Mouse (Mus musculus) cerebellum, adult 11 months (tissue): ENCODE measurements around the gene Gm826.
A peak's percentile ranks its signal among the peaks of the same experiment; 100 is the strongest.

Experiments
- DNase-seq: peaks from one replicate; pipeline ENCODE4 v3.0.0; 2022

Gene Gm826

GRCm38 (mm10) chr2:160334111-160334661 lies at the start of gene Gm826:
Gene Gm826 (minus strand): TSS chr2:160334162.
- DNase-seq, result no peak

- no peak for DNase-seq
Measured at GRCm38 (mm10) chr2:160383418-160383817, 49.5 kb upstream of the Gm826 start.

- no peak for DNase-seq
Measured at GRCm38 (mm10) chr2:160378271-160378670, 44.3 kb upstream of the Gm826 start.

GRCm38 (mm10) chr2:160376236-160376635 lies 42.3 kb upstream of the Gm826 start:
- DNase-seq, result no peak

GRCm38 (mm10) chr2:160369653-160370420 lies 35.9 kb upstream of the Gm826 start:
- no peak for DNase-seq

GRCm38 (mm10) chr2:160368422-160369357 lies 34.7 kb upstream of the Gm826 start:
- DNase-seq, result no peak

- DNase-seq, result peak; percentile 25
Measured at GRCm38 (mm10) chr2:160367448-160368208, 33.7 kb upstream of the Gm826 start.

- peak; percentile 26 for DNase-seq
Measured at GRCm38 (mm10) chr2:160366980-160367338, 33.0 kb upstream of the Gm826 start, which contains the start of gene Mafb. Gene Mafb (minus strand): TSS chr2:160367065.

- DNase-seq, result no peak
Measured at GRCm38 (mm10) chr2:160366111-160366979, 32.4 kb upstream of the Gm826 start.

- DNase-seq, result no peak
Measured at GRCm38 (mm10) chr2:160365107-160365911, 31.3 kb upstream of the Gm826 start.

- no peak for DNase-seq
Measured at GRCm38 (mm10) chr2:160364666-160365065, 30.7 kb upstream of the Gm826 start.

GRCm38 (mm10) chr2:160364128-160364650 lies 30.2 kb upstream of the Gm826 start:
- no peak for DNase-seq

GRCm38 (mm10) chr2:160363201-160363600 lies 29.2 kb upstream of the Gm826 start:
- DNase-seq, result no peak

GRCm38 (mm10) chr2:160361442-160362121 lies 27.6 kb upstream of the Gm826 start:
- DNase-seq, result no peak

GRCm38 (mm10) chr2:160360234-160360874 lies 26.4 kb upstream of the Gm826 start:
- no peak for DNase-seq

GRCm38 (mm10) chr2:160358896-160359295 lies 24.9 kb upstream of the Gm826 start:
- no peak for DNase-seq

- no peak for DNase-seq
Measured at GRCm38 (mm10) chr2:160357442-160357841, 23.5 kb upstream of the Gm826 start.

- no peak for DNase-seq
Measured at GRCm38 (mm10) chr2:160356132-160356531, 22.2 kb upstream of the Gm826 start.

GRCm38 (mm10) chr2:160354319-160354718 lies 20.4 kb upstream of the Gm826 start:
- no peak for DNase-seq
